Mouse (Mus musculus) Muller cell, postnatal 12 days (primary cell): ENCODE results near the gene Fam129a.
A peak's percentile ranks its signal among the peaks of the same experiment; 100 is the strongest.
"Not testable (repeated sequence)": the region's sequence is repeated elsewhere in the genome, so short reads cannot be mapped to it uniquely, and the experiment has no call there.

ENCODE experiments used
- DNase-seq: peaks from one replicate; pipeline ENCODE4 v3.0.0-alpha.2; 2015; ENCODE audit errors: inconsistent ontology term

Gene Fam129a

GRCm38 (mm10) chr1:151741199-151741621 lies 170.2 kb downstream of the Fam129a start:
- no peak for DNase-seq

GRCm38 (mm10) chr1:151749894-151750293 lies 178.9 kb downstream of the Fam129a start:
- not testable (repeated sequence) for DNase-seq

GRCm38 (mm10) chr1:151752946-151753345 lies 182.0 kb downstream of the Fam129a start:
- DNase-seq: no peak

DNA sequence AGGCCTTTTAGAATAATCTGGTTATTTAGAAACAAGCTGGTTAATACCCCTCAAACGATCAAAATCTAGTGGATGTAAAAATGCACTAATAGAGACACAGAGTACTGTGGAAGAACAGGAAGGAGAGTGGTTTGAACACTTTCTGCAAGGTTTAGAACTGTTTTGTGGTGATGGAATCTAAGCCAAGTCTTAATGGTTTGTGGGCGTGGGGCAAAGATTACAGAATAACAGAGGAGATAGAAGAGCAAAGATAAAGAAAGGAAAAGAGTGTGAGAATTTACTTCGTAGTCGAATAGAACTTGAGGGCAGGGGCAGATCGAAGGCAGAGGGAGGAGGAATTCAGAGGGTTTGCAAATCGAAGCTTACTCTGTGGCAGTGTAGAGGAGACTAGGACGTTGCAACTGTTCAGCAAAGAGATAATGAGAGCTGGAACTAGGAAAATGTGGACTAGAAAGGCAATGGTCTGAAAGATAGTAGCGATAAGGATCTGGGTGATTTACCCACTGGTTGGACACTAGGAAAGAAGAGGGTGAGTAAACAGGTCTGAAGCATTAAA lies 182.5 kb downstream of the Fam129a start:
- no peak for DNase-seq

DNA sequence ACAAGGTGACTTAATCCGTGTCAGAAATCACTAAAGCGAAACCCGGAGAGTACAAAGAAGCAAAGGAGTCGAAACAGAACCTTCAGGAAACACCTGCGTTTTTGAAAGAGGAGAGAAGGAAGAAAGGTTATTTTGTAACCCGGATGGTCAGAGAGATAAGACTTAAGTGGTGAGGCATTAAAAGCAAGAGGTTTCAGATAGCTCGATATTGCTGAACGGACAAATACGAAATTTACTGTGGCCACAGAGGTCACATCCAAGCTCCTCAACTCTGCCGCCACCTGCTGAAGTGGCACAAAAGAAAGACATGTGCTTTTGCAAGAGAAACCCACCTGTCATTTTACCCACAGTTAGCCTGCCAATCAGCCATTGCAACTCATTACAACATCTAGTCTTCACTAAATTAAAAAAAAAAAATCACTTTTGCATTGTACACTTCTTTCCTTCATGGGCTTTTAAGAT lies 183.1 kb downstream of the Fam129a start:
- no peak for DNase-seq

DNA sequence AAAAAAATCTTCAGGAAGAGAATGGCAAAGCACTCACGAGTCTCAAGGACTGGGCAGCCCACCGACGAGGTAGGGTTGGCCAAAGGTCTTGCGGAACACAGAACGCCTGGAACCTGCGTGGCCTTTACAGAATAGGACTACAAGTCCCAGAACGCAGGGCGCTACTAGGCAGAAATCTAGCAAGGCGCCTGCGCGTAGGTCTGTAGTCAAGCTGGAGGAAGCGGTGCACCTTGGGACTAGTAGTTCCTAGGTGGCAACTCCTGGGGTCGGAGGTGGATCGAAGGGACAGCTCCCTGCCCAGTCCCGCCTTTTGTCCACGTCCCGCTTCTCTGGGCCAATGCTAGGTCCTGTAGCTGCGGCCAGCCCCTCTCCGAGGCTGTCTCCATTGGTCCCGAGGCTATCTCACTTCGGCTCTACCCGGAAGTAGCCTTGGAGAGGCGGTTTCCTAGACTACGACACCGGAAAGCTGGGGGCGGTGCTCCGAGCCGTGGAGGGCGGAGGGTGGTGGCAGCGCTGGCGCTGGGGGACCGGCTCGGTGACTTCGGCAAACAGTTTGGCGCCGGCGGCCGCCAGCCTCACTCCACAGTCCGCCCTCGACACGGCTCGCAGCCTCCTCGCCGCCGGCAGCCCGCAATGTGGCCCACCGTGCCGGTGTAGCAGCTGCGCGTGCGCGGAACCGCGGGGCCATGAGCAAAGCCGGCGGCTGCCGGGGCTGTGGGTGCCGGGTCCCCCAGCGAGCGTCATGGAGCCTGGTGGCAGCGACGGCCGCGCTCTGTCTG lies 184.1 kb downstream of the Fam129a start, which contains the start of gene Edem3:
Gene Edem3 (plus strand): TSS at position 491 of the 779 bp plus-strand sequence.
- DNase-seq: peak; percentile 99

- DNase-seq: peak; percentile 27
These were observed 184.9 kb downstream of the Fam129a start for GRCm38 (mm10) chr1:151755660-151756424.

DNA sequence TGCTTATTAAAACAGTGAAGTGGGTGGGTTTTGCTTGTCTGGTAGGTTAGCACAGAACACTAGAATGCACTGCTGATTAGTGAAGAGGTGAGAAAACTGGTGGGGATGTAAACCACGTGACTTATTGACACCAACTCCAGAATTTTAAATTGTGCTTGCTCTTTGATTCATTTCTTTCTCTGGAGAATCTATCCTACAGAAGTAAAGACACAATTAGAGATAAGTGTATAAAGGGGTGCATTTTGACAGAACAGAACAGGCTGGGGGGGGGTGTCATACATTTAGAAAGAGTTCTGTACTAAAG lies 185.4 kb downstream of the Fam129a start:
- peak; percentile 11 for DNase-seq

DNA sequence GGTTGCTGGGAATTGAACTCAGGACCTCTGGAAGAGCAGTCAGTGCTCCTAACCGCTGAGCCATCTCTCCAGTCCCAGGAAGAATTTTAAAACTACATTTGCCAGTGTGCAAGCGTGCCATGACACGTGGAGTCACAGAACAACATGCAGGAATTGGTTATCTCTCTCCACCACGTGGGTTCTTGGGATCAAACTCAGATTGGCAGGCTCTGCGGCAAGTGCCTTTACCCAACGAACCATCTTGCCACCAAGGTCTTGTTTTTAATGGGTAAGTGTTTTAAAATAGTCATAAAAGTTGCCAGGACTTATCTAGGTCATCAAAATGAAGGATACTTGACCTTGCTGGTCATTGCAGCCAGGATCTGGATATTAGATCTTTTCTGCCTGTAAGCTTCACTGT lies 187.3 kb downstream of the Fam129a start:
- no peak for DNase-seq

DNA sequence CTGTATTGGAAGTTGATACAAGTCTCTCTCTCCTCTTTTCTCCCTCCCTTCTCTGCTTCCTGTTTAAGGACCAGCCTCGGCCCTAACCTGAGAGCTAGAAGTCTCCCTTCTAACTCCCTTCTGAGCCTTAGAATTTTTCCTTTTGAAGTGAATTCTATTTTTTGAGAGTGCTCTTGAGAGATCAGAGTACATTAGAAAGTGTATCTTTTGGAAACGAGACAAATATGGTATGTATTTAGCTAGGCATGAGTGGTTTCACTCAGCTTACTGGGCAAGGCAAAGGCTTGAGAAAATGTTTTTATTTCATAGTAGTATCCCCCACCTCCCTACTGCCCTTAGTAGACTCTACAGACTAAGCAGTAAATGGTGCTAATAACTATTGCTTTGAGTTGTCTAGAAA lies 188.0 kb downstream of the Fam129a start:
- no peak for DNase-seq

- no peak for DNase-seq
These were observed 193.2 kb downstream of the Fam129a start for GRCm38 (mm10) chr1:151764236-151764635.

DNA sequence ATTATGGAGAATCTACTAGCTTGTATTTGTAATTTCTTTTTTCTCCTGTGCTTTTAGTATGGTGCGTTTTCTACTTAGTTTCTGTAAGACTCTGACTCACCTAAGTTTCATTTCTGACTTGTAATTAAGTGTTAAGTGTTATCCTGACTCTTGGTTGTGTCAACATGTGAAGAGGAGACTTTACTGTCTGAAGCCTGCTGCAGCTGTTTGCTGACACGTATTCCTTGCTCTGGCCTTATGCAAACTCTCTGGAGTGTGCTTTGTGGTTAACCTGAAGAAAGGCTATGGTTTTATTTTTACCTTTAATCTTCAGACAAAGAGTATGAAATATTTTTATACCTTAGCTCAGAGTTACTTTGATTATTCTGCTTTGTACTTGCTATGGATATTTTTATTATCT lies 195.2 kb downstream of the Fam129a start:
- no peak for DNase-seq

- DNase-seq: peak; percentile 11
These were observed 196.1 kb downstream of the Fam129a start for GRCm38 (mm10) chr1:151766976-151767654.

- no peak for DNase-seq
These were observed 198.4 kb downstream of the Fam129a start for GRCm38 (mm10) chr1:151769200-151769913.
